Mouse (Mus musculus): ENCODE data around the gene Lamtor2. TPM values are rescaled to one million over a fixed set of nuclear protein-coding genes. Genes with fewer than 3 reads are reported as not detected.

The Lamtor2 gene
- polyA plus RNA-seq, 1 experiment: 136 TPM

DNA sequence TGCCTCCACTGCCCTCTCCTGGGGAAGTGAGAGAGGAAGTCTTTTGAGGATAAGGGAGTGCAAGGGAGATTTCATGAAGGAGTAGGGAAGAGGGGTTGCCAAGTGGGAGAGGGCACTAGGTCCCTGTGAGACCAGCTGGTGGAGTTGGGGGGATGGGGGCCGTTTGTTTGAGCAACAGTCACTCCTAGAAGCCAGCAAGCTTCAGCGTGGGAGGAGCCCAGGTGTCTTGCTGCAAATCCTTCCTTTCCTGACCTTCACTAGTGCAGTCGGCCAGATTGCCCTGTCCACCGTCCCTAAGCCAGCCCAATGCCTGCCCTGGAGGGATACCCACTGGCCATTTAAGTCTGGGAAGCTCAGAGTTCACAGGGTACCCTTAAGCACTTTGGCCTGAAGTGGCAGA is 41.3 kb downstream of the Lamtor2 start:
- Histone ChIP-seq H3K36me3 (ENCODE audit: control insufficient read depth, insufficient read depth) (no peaks in the 10 kb centered on the region), H3K79me2 (ENCODE audit: control insufficient read depth, insufficient read depth) (peaks cover 28% of the 10 kb centered on the region), H3ac (ENCODE audit: control insufficient read depth, insufficient read length, low read depth) (peak overlapping the region; percentile 0), H3K4me3 (ENCODE audit: insufficient read depth, poor library complexity, severe bottlenecking) (no peak overlapping the region), H3K79me3 (ENCODE audit: low read depth) (no peaks in the 10 kb centered on the region), H3K27me3 (ENCODE audit: control insufficient read depth, insufficient read depth, insufficient read length) (no peaks in the 10 kb centered on the region)
- TF ChIP-seq FOSL1 (IDR thresholded peaks at IDR 0.05; ENCODE audit: insufficient read depth, low read length, poor library complexity, severe bottlenecking): no peak
- no peak for TF ChIP-seq MAX (IDR thresholded peaks at IDR 0.05)
- TF ChIP-seq MYOD1 (IDR thresholded peaks at IDR 0.05; ENCODE audit: control insufficient read depth, insufficient read length, low read depth): no peak
- TF ChIP-seq MYOG (IDR thresholded peaks at IDR 0.05; ENCODE audit: control insufficient read depth, extremely low read depth, insufficient read length): no peak
- no peak for TF ChIP-seq CTCF (IDR thresholded peaks at IDR 0.05; ENCODE audit: control insufficient read depth, insufficient read depth, insufficient read length)
- no peak for TF ChIP-seq USF1 (IDR thresholded peaks at IDR 0.05; ENCODE audit: low read depth)
- no peak for TF ChIP-seq CEBPB (IDR thresholded peaks at IDR 0.05; ENCODE audit: low read depth)

GRCm38 (mm10) chr3:88510421-88511289 is 42.2 kb downstream of the Lamtor2 start:
- Histone ChIP-seq H3K4me3 (ENCODE audit: insufficient read depth, poor library complexity, severe bottlenecking) (no peak overlapping the region), H3ac (ENCODE audit: control insufficient read depth, insufficient read length, low read depth) (no peak overlapping the region), H3K36me3 (ENCODE audit: control insufficient read depth, insufficient read depth) (no peaks in the 10 kb centered on the region), H3K79me3 (ENCODE audit: low read depth) (no peaks in the 10 kb centered on the region), H3K79me2 (ENCODE audit: control insufficient read depth, insufficient read depth) (peaks cover 28% of the 10 kb centered on the region), H3K27me3 (ENCODE audit: control insufficient read depth, insufficient read depth, insufficient read length) (no peaks in the 10 kb centered on the region)
- no peak for TF ChIP-seq FOSL1 (IDR thresholded peaks at IDR 0.05; ENCODE audit: insufficient read depth, low read length, poor library complexity, severe bottlenecking)
- TF ChIP-seq MYOG (IDR thresholded peaks at IDR 0.05; ENCODE audit: control insufficient read depth, extremely low read depth, insufficient read length): no peak
- TF ChIP-seq CTCF (IDR thresholded peaks at IDR 0.05; ENCODE audit: control insufficient read depth, insufficient read depth, insufficient read length): no peak
- no peak for TF ChIP-seq MAX (IDR thresholded peaks at IDR 0.05)
- TF ChIP-seq USF1 (IDR thresholded peaks at IDR 0.05; ENCODE audit: low read depth): no peak
- no peak for TF ChIP-seq MYOD1 (IDR thresholded peaks at IDR 0.05; ENCODE audit: control insufficient read depth, insufficient read length, low read depth)
- no peak for TF ChIP-seq CEBPB (IDR thresholded peaks at IDR 0.05; ENCODE audit: low read depth)

- Histone ChIP-seq H3K79me2 (ENCODE audit: control insufficient read depth, insufficient read depth) (peaks cover 31% of the 10 kb centered on the region), H3K4me3 (ENCODE audit: insufficient read depth, poor library complexity, severe bottlenecking) (peak within 1 kb of the TSS; percentile 27), H3K27me3 (ENCODE audit: control insufficient read depth, insufficient read depth, insufficient read length) (no peaks in the 10 kb centered on the region), H3K79me3 (ENCODE audit: low read depth) (no peaks in the 10 kb centered on the region), H3ac (ENCODE audit: control insufficient read depth, insufficient read length, low read depth) (peak within 1 kb of the TSS; percentile 41), H3K36me3 (ENCODE audit: control insufficient read depth, insufficient read depth) (no peaks in the 10 kb centered on the region)
- TF ChIP-seq MYOG (IDR thresholded peaks at IDR 0.05; ENCODE audit: control insufficient read depth, extremely low read depth, insufficient read length) (no peak), CEBPB (IDR thresholded peaks at IDR 0.05; ENCODE audit: low read depth) (peak; percentile 26), CTCF (IDR thresholded peaks at IDR 0.05; ENCODE audit: control insufficient read depth, insufficient read depth, insufficient read length) (peak; percentile 42), MYOD1 (IDR thresholded peaks at IDR 0.05; ENCODE audit: control insufficient read depth, insufficient read length, low read depth) (no peak), MAX (IDR thresholded peaks at IDR 0.05) (peak; percentile 96), USF1 (IDR thresholded peaks at IDR 0.05; ENCODE audit: low read depth) (peak; percentile 71)
These were observed 43.0 kb downstream of the Lamtor2 start, which contains the start of gene Lmna for GRCm38 (mm10) chr3:88509692-88510420. TSS of gene Lmna (minus strand) at chr3:88509956.

GRCm38 (mm10) chr3:88509250-88509649 is 43.6 kb downstream of the Lamtor2 start:
- Histone ChIP-seq H3K4me3 (ENCODE audit: insufficient read depth, poor library complexity, severe bottlenecking) (peak overlapping the region; percentile 27), H3K27me3 (ENCODE audit: control insufficient read depth, insufficient read depth, insufficient read length) (no peaks in the 10 kb centered on the region)
- TF ChIP-seq MAX (IDR thresholded peaks at IDR 0.05) (no peak), FOSL1 (IDR thresholded peaks at IDR 0.05; ENCODE audit: insufficient read depth, low read length, poor library complexity, severe bottlenecking) (no peak), USF1 (IDR thresholded peaks at IDR 0.05; ENCODE audit: low read depth) (no peak), MYOG (IDR thresholded peaks at IDR 0.05; ENCODE audit: control insufficient read depth, extremely low read depth, insufficient read length) (no peak), MYOD1 (IDR thresholded peaks at IDR 0.05; ENCODE audit: control insufficient read depth, insufficient read length, low read depth) (no peak), CEBPB (IDR thresholded peaks at IDR 0.05; ENCODE audit: low read depth) (no peak), CTCF (IDR thresholded peaks at IDR 0.05; ENCODE audit: control insufficient read depth, insufficient read depth, insufficient read length) (no peak)

DNA sequence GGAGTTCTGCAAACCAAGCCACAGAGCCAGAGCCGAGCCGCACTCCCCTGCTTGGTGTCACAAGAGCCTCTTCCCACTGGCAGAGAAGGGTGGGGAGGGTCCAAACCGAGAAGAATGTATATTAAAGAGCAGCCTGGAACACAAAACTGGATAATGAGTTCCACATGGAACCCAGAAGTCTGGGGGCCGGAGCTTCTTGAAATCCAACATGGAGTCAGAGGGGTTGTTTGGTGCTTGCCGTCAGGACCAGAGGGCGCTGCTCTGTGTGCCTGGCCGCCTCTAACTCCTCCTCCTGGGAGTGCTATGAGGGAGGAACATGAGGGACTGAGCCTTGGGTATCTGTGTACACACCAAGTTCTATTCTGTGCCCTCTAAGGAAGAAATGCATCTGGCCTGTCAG is 47.1 kb downstream of the Lamtor2 start:
- TF ChIP-seq USF1 (IDR thresholded peaks at IDR 0.05; ENCODE audit: low read depth) (no peak), MAX (IDR thresholded peaks at IDR 0.05) (no peak), MYOD1 (IDR thresholded peaks at IDR 0.05; ENCODE audit: control insufficient read depth, insufficient read length, low read depth) (no peak), FOSL1 (IDR thresholded peaks at IDR 0.05; ENCODE audit: insufficient read depth, low read length, poor library complexity, severe bottlenecking) (no peak), CTCF (IDR thresholded peaks at IDR 0.05; ENCODE audit: control insufficient read depth, insufficient read depth, insufficient read length) (no peak), CEBPB (IDR thresholded peaks at IDR 0.05; ENCODE audit: low read depth) (no peak), MYOG (IDR thresholded peaks at IDR 0.05; ENCODE audit: control insufficient read depth, extremely low read depth, insufficient read length) (no peak)
- Histone ChIP-seq H3ac (ENCODE audit: control insufficient read depth, insufficient read length, low read depth) (no peak overlapping the region), H3K79me3 (ENCODE audit: low read depth) (peaks cover 22% of the 10 kb centered on the region), H3K36me3 (ENCODE audit: control insufficient read depth, insufficient read depth) (peaks cover 13% of the 10 kb centered on the region), H3K79me2 (ENCODE audit: control insufficient read depth, insufficient read depth) (peaks cover 46% of the 10 kb centered on the region), H3K27me3 (ENCODE audit: control insufficient read depth, insufficient read depth, insufficient read length) (no peaks in the 10 kb centered on the region), H3K4me3 (ENCODE audit: insufficient read depth, poor library complexity, severe bottlenecking) (no peak overlapping the region)

More at GRCm38 (mm10) chr3:88509250-88509649, 43.6 kb downstream of the Lamtor2 start:
- H3K79me2 ChIP-seq (ENCODE audit: control insufficient read depth, insufficient read depth): peaks cover 32% of the 10 kb centered on the region
- H3K36me3 ChIP-seq (ENCODE audit: control insufficient read depth, insufficient read depth): no peaks in the 10 kb centered on the region
- H3K79me3 ChIP-seq (ENCODE audit: low read depth): no peaks in the 10 kb centered on the region
- H3ac ChIP-seq (ENCODE audit: control insufficient read depth, insufficient read length, low read depth): no peak overlapping the region

All from C2C12 (cell line).